Mouse (Mus musculus) olfactory bulb, adult 2 months (tissue): ENCODE measurements at regions not wholly inside any gene's neighbourhood (a gene's known extent, or its start where the extent isn't known, plus 50 kb on each side); places are given as distances from the start of the nearest gene placed in this dataset.
"Not testable (repeated sequence)": the region's sequence is repeated elsewhere in the genome, so short reads cannot be mapped to it uniquely, and the experiment has no call there.

Source experiments
- H3K27ac ChIP-seq: fragments of 200-500 bp; 2 replicates; pipeline ENCODE4 v1.5.1; 2012; ENCODE audit warnings: low read depth, low read length; ENCODE audit not compliant: insufficient read depth
- H3K4me1 ChIP-seq: fragments of 200-500 bp; 2 replicates; pipeline ENCODE4 v1.6.1; 2012; ENCODE audit warnings: low read length; ENCODE audit not compliant: control insufficient read depth, insufficient read depth
- H3K4me3 ChIP-seq: fragments of 200-500 bp; 2 replicates; pipeline ENCODE4 v1.5.1; 2012; ENCODE audit warnings: mild to moderate bottlenecking, low read depth, low read length, moderate library complexity; ENCODE audit not compliant: insufficient read depth
- CTCF ChIP-seq: fragments of 200-500 bp; IDR thresholded peaks from 2 replicates; pipeline ENCODE4 v1.5.1; 2012; ENCODE audit warnings: low read depth, mild to moderate bottlenecking, low read length, moderate library complexity; ENCODE audit not compliant: insufficient read depth
- POLR2A ChIP-seq: fragments of 200-500 bp; IDR thresholded peaks from 2 replicates; pipeline ENCODE4 v1.6.1; 2012; ENCODE audit warnings: mild to moderate bottlenecking, low read depth, low read length, moderate library complexity; ENCODE audit not compliant: insufficient read depth
- WGBS: fragments of 180-500 bp; shearing (Covaris S2); methylation state at CpG from one replicate; pipeline ENCODE4 v1.1.7; 2018; 5-methylcytosine and 5-hydroxymethylcytosine counted together

GRCm38 (mm10) chrX:50504047-50504446 lies 75.7 kb upstream of the Olfr1324 start:
- Histone ChIP-seq H3K27ac (no peak overlapping the region), H3K4me1 (no peaks in the 10 kb centered on the region), H3K4me3 (no peak overlapping the region)
- TF ChIP-seq CTCF = no peak
- no peak for TF ChIP-seq POLR2A
- WGBS = 22% methylated on average over 3 of the region's 3 CpGs

DNA sequence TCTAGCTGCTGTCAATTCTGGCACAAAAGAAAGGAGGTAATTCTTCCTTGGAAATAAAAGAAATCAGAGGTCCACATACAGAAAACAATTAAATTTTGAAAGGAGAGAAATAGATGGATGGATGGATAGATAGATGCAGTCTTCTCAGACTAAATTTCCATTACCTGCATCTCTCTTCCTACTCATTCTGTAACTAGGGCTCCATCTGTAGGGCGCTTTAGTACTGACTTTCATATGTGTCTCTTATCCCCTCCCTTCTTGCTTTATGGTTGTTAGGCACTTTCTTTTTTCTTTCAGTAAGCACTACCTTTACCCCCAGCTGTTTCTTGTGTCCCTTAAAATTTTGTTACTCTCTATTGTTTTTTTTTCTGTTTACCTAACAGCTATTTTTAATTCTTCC lies 72.9 kb upstream of the Olfr1324 start:
- H3K4me1 ChIP-seq = no peaks in the 10 kb centered on the region
- 50% methylated on average over 1 of the region's 1 CpGs for WGBS
- H3K27ac ChIP-seq = no peak overlapping the region
- no peak for TF ChIP-seq POLR2A
- no peak for TF ChIP-seq CTCF
- H3K4me3 ChIP-seq = no peak overlapping the region

GRCm38 (mm10) chrX:50490477-50490967 lies 62.2 kb upstream of the Olfr1324 start:
- H3K4me3 ChIP-seq, H3K4me1 ChIP-seq, H3K27ac ChIP-seq: not testable (repeated sequence)
- 74% methylated on average over 9 of the region's 9 CpGs for WGBS
